In the genomic region with DNA sequence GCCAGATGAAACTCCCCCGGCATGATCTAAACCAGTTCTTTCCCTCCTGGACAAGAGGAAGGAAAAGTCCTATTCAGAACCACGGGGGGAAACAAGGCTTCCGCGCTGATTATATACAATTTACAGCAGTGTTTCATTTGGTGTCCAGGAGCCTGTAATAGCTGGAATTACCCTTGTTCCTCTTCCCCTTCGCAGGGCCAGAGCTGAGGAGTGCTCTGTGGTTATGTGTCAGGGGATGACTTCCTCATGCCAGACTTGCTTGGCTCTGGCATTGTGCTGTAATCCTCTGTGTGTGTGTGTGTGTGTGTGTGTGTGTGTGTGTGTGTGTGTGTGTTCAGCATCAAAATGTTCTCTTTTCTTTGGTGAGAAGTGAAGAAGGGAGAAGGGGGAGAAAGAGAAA, we compare ENCODE assay signal across 19 mouse cellular contexts. TPM values are rescaled to one million over a fixed set of nuclear protein-coding genes. Genes with fewer than 3 reads are reported as not detected.
DNase-seq lines count a peak whose midpoint lies in the region; ATAC-seq and TF ChIP-seq lines count a peak whose summit lies in the region.
"Had no signal": no experiment of that assay in that cellular context is flagged by ENCODE, and none has a peak within 500 bp of the region (broad histone marks: within the 10 kb centered on the region; RNA-seq: fewer than 3 reads in every experiment).

No protein-coding gene starts in this region.

- H3K9me3 ChIP-seq in heart, postnatal 0 days (replicated peaks; ENCODE audit: control insufficient read depth, low read length), result no peaks in the 10 kb centered on the region
- H3K9me3 ChIP-seq in heart, embryonic 11.5 days (replicated peaks; ENCODE audit: control insufficient read depth, low read length), result no peaks in the 10 kb centered on the region
- no peaks in the 10 kb centered on the region for H3K9me3 ChIP-seq in MEL (replicated peaks; ENCODE audit: insufficient read depth, low read length)
- H3K9me3 ChIP-seq: embryonic facial prominence, embryonic 15.5 days; forebrain, embryonic 12.5 days; liver, embryonic 12.5 days had no signal

- H3K79me2 ChIP-seq in MEL (ENCODE audit: control insufficient read depth, insufficient read depth, low read length, poor library complexity), result no peaks in the 10 kb centered on the region
- no peaks in the 10 kb centered on the region for H3K79me2 ChIP-seq in macrophage (ENCODE audit: inconsistent target)

- no peak for TF ChIP-seq POLR2A in MEL (IDR thresholded peaks at IDR 0.05; ENCODE audit: control insufficient read depth in 1 of 2, insufficient read depth in 1 of 2, low read depth in 1 of 2, low read length in 2 of 2, poor library complexity in 1 of 2)

- WGBS in heart, postnatal 0 days, result 52% methylated on average over 5 of the region's 5 CpGs
- WGBS in heart, embryonic 11.5 days (ENCODE audit: insufficient replicate concordance), result 68% methylated on average over 5 of the region's 5 CpGs
- 0% methylated on average over 5 of the region's 5 CpGs for WGBS in macrophage (ENCODE audit: missing documents)

- no peaks in the 10 kb centered on the region for H3K4me1 ChIP-seq in heart, postnatal 0 days (ENCODE audit: control insufficient read depth, insufficient read depth)
- no peaks in the 10 kb centered on the region for H3K4me1 ChIP-seq in heart, embryonic 11.5 days (ENCODE audit: control insufficient read depth, insufficient read depth, low read length)
- H3K4me1 ChIP-seq in MEL (ENCODE audit: control insufficient read depth in 1 of 2, insufficient read depth in 2 of 2, low read length in 2 of 2), result peaks cover 0 to 16% of the 10 kb centered on the region in 2 experiments; a peak in 1 of 4 replicates
- H3K4me1 ChIP-seq: embryonic facial prominence, embryonic 15.5 days; forebrain, embryonic 12.5 days; liver, embryonic 12.5 days had no signal

- no peak overlapping the region for H3K4me2 ChIP-seq in heart, postnatal 0 days (ENCODE audit: low read depth, low read length)
- H3K4me2 ChIP-seq in heart, embryonic 11.5 days, result no peak overlapping the region
- H3K4me2 ChIP-seq: embryonic facial prominence, embryonic 15.5 days; forebrain, embryonic 12.5 days; liver, embryonic 12.5 days; midbrain, embryonic 11.5 days had no signal

- H3K9ac ChIP-seq in heart, postnatal 0 days (replicated peaks; ENCODE audit: low read depth, low read length), result no peak overlapping the region
- H3K9ac ChIP-seq in heart, embryonic 11.5 days (ENCODE audit: low read depth, low read length), result no peak overlapping the region
- no peak overlapping the region for H3K9ac ChIP-seq in MEL (ENCODE audit: control insufficient read depth, low read depth, low read length, poor library complexity, severe bottlenecking)
- H3K9ac ChIP-seq: embryonic facial prominence, embryonic 15.5 days; forebrain, embryonic 12.5 days; liver, embryonic 12.5 days had no signal

- TF ChIP-seq CTCF in heart, postnatal 0 days (IDR thresholded peaks at IDR 0.05; ENCODE audit: low read depth), result no peak
- TF ChIP-seq CTCF in MEL (IDR thresholded peaks at IDR 0.05 in 2 of 3, conservative IDR thresholded peaks at IDR 0.05 in 1 of 3; ENCODE audit: control insufficient read depth in 1 of 3, insufficient read depth in 1 of 3, low read depth in 2 of 3, low read length in 3 of 3, poor library complexity in 1 of 3, severe bottlenecking in 1 of 3), result no peak

- TF ChIP-seq RAD21 in MEL (IDR thresholded peaks at IDR 0.05; ENCODE audit: low read depth, low read length), result no peak

- H3K27ac ChIP-seq in heart, postnatal 0 days (ENCODE audit: low read depth), result no peak overlapping the region
- H3K27ac ChIP-seq in heart, embryonic 11.5 days (ENCODE audit: low read depth, low read length), result no peak overlapping the region
- H3K27ac ChIP-seq in MEL (ENCODE audit: control insufficient read depth, low read depth, low read length), result no peak overlapping the region
- peak overlapping the region; percentile 27; the same call in 1 of the 2 replicates for H3K27ac ChIP-seq in macrophage
- H3K27ac ChIP-seq: embryonic facial prominence, embryonic 15.5 days; forebrain, embryonic 12.5 days; liver, embryonic 12.5 days had no signal

- ATAC-seq in heart, postnatal 0 days (ENCODE audit: insufficient read depth, low read depth), result peak; percentile 53
- ATAC-seq in heart, embryonic 11.5 days (replicated peaks; ENCODE audit: insufficient number of reproducible peaks, low FRiP score, low TSS enrichment), result no peak
- ATAC-seq in granulocyte monocyte progenitor cell, adult 5-6 weeks (replicated peaks; ENCODE audit: poor library complexity, severe bottlenecking), result peak; percentile 100
- ATAC-seq: hindbrain, embryonic 16.5 days; liver, embryonic 12.5 days had no signal

- no peak for TF ChIP-seq EP300 in heart, postnatal 0 days (IDR thresholded peaks at IDR 0.05; ENCODE audit: low read depth)
- no peak for TF ChIP-seq EP300 in MEL (IDR thresholded peaks at IDR 0.05; ENCODE audit: low read depth in 1 of 2, low read length in 2 of 2)

- peak; percentile 24 for DNase-seq in heart, postnatal 0 days (ENCODE audit: low spot score)
- peak; percentile 68 for DNase-seq in MEL (ENCODE audit: low read depth, low spot score)
- DNase-seq in right cerebral cortex, postnatal 25 days, result no peak
- no peak for DNase-seq in neural tube, embryonic 10.5 days (ENCODE audit: extremely low spot score, low spot score)
- no peak for DNase-seq in T-cell, adult 2 months (ENCODE audit: low spot score)
- DNase-seq: cerebellum, postnatal 36 days; kidney, adult 8-10 months; thymus, adult 2 months had no signal

- no peaks in the 10 kb centered on the region for H3K36me3 ChIP-seq in heart, postnatal 0 days (replicated peaks; ENCODE audit: control insufficient read depth, insufficient read depth, low read length)
- no peaks in the 10 kb centered on the region for H3K36me3 ChIP-seq in heart, embryonic 11.5 days (ENCODE audit: control insufficient read depth, insufficient read depth, low read length)
- H3K36me3 ChIP-seq in MEL (ENCODE audit: control insufficient read depth in 1 of 2, insufficient read depth in 2 of 2, low read length in 2 of 2) (peaks cover 0 to 6% of the 10 kb centered on the region in 2 experiments; a peak in 2 of 4 replicates), macrophage (ENCODE audit: inconsistent target) (no peaks in the 10 kb centered on the region)
- H3K36me3 ChIP-seq: embryonic facial prominence, embryonic 15.5 days; forebrain, embryonic 12.5 days; liver, embryonic 12.5 days had no signal

- no peak overlapping the region for H3K4me3 ChIP-seq in heart, postnatal 0 days (ENCODE audit: low read depth, low read length)
- H3K4me3 ChIP-seq in heart, embryonic 11.5 days (ENCODE audit: low read depth, low read length), result no peak overlapping the region
- H3K4me3 ChIP-seq in MEL (ENCODE audit: control insufficient read depth in 1 of 2, insufficient read depth in 1 of 2, low read depth in 2 of 2, low read length in 2 of 2), result no peak overlapping the region
- H3K4me3 ChIP-seq in macrophage (ENCODE audit: inconsistent target), result no peak overlapping the region
- H3K4me3 ChIP-seq: embryonic facial prominence, embryonic 15.5 days; forebrain, embryonic 12.5 days; liver, embryonic 12.5 days had no signal

- H3K27me3 ChIP-seq in heart, postnatal 0 days (ENCODE audit: control insufficient read depth, insufficient read depth, low read length), result no peaks in the 10 kb centered on the region
- H3K27me3 ChIP-seq in heart, embryonic 11.5 days (ENCODE audit: control insufficient read depth, insufficient read depth, low read length), result no peaks in the 10 kb centered on the region
- no peaks in the 10 kb centered on the region for H3K27me3 ChIP-seq in MEL (ENCODE audit: control insufficient read depth in 1 of 2, insufficient read depth in 2 of 2, low read length in 2 of 2)
- H3K27me3 ChIP-seq: embryonic facial prominence, embryonic 15.5 days; forebrain, embryonic 12.5 days; liver, embryonic 12.5 days had no signal

RNA-seq across cellular contexts. Expression of a gene that starts 19.0 kb away (rescaled TPM):
- total RNA-seq in heart, postnatal 0 days (2014; rRNA removed; ENCODE audit: low replicate concordance), result not detected in 2 replicates
- not detected in 2 replicates for polyA plus RNA-seq in heart, postnatal 0 days (2015; fragmentation: Nextera tagmentation; extraction: Ambion mirVana)
- 0.09 and 0.18 TPM in 2 replicates for polyA plus RNA-seq in heart, embryonic 11.5 days (2014; fragmentation: Nextera tagmentation; extraction: Ambion mirVana)
- not detected in 2 replicates for total RNA-seq in MEL (2012; rRNA removed)
- not detected for polyA plus RNA-seq in MEL (2012; ENCODE audit: insufficient read depth in 1 of 2, insufficient read length in 2 of 2, low read depth in 1 of 2, low replicate concordance in 2 of 2, missing spikeins in 1 of 2)
- total RNA-seq in granulocyte monocyte progenitor cell, adult 5-6 weeks (2014; fragmentation: Nextera tagmentation), result not detected in 2 replicates
- not detected in 2 replicates for total RNA-seq in granulocyte monocyte progenitor cell, adult 5-6 weeks (2017)
- total RNA-seq in macrophage (2018; cell fraction: chromatin; rRNA removed), result not detected
- not detected for total RNA-seq in macrophage (2018; cell fraction: cytosol; rRNA removed)
- total RNA-seq in macrophage (2018; cell fraction: nucleus; rRNA removed), result not detected
- polyA plus RNA-seq in macrophage (2018), result not detected in 3 replicates
- total RNA-seq: adrenal gland, adult 18-20 months; layer of hippocampus, adult 8-10 months; left cerebral cortex, postnatal 14 days had no signal
- polyA plus RNA-seq: forebrain, embryonic 12.5 days; hindbrain, embryonic 16.5 days; liver, embryonic 12.5 days; midbrain, embryonic 11.5 days had no signal

RNA-seq across cellular contexts. Expression of a gene that starts 56.6 kb away (rescaled TPM):
- total RNA-seq in heart, postnatal 0 days (2014; rRNA removed; ENCODE audit: low replicate concordance), result 3.8 and 5.3 TPM in 2 replicates
- polyA plus RNA-seq in heart, postnatal 0 days (2015; fragmentation: Nextera tagmentation; extraction: Ambion mirVana), result 10.7 and 11.9 TPM in 2 replicates
- polyA plus RNA-seq in heart, embryonic 11.5 days (2014; fragmentation: Nextera tagmentation; extraction: Ambion mirVana), result 11.1 and 12.3 TPM in 2 replicates
- total RNA-seq in MEL (2012; rRNA removed), result 31.4 and 36.6 TPM in 2 replicates
- polyA plus RNA-seq in MEL (2012; ENCODE audit: insufficient read depth in 1 of 2, insufficient read length in 2 of 2, low read depth in 1 of 2, low replicate concordance in 2 of 2, missing spikeins in 1 of 2) (10 to 100 TPM in 1 of 2 experiments, not detected in 1; 28.4 TPM), macrophage (2018) (30.8 to 37.6 TPM (median 32.3 TPM) in 3 replicates)
- total RNA-seq in granulocyte monocyte progenitor cell, adult 5-6 weeks (2014; fragmentation: Nextera tagmentation), result 33.5 and 37.2 TPM in 2 replicates
- total RNA-seq in granulocyte monocyte progenitor cell, adult 5-6 weeks (2017), result 40.2 and 51.9 TPM in 2 replicates
- total RNA-seq in macrophage (2018; cell fraction: chromatin; rRNA removed), result 10 to 100 TPM in 22 of 26 experiments, 1 to 10 TPM in 4; 5.7 to 88.8 (median 32.6) TPM
- total RNA-seq in macrophage (2018; cell fraction: cytosol; rRNA removed), result 10 to 100 TPM; 13.0 to 36.6 (median 29.8) TPM
- 10 to 100 TPM in 25 of 26 experiments, 1 to 10 TPM in 1; 9.9 to 73.0 (median 22.8) TPM for total RNA-seq in macrophage (2018; cell fraction: nucleus; rRNA removed)

RNA-seq across cellular contexts. Expression of a gene that starts 57.0 kb away (rescaled TPM):
- 12.9 and 14.9 TPM in 2 replicates for total RNA-seq in heart, postnatal 0 days (2014; rRNA removed; ENCODE audit: low replicate concordance)
- 9.4 and 9.5 TPM in 2 replicates for polyA plus RNA-seq in heart, postnatal 0 days (2015; fragmentation: Nextera tagmentation; extraction: Ambion mirVana)
- polyA plus RNA-seq in heart, embryonic 11.5 days (2014; fragmentation: Nextera tagmentation; extraction: Ambion mirVana), result 39.4 and 50.2 TPM in 2 replicates
- 52.8 and 55.2 TPM in 2 replicates for total RNA-seq in MEL (2012; rRNA removed)
- polyA plus RNA-seq in MEL (2012; ENCODE audit: insufficient read depth in 1 of 2, insufficient read length in 2 of 2, low read depth in 1 of 2, low replicate concordance in 2 of 2, missing spikeins in 1 of 2), result 100 to 1,000 TPM in 1 of 2 experiments, not detected in 1; 108 TPM
- 45.2 and 51.5 TPM in 2 replicates for total RNA-seq in granulocyte monocyte progenitor cell, adult 5-6 weeks (2014; fragmentation: Nextera tagmentation)
- total RNA-seq in granulocyte monocyte progenitor cell, adult 5-6 weeks (2017), result 140 and 161 TPM in 2 replicates
- 10 to 100 TPM in 9 of 26 experiments, 1 to 10 TPM in 17; 1.7 to 32.4 (median 6.3) TPM for total RNA-seq in macrophage (2018; cell fraction: chromatin; rRNA removed)
- total RNA-seq in macrophage (2018; cell fraction: cytosol; rRNA removed), result 1 to 10 TPM in 23 of 26 experiments, under 1 TPM in 3; 0.86 to 4.6 (median 1.9) TPM
- total RNA-seq in macrophage (2018; cell fraction: nucleus; rRNA removed), result 10 to 100 TPM in 2 of 26 experiments, 1 to 10 TPM in 23, under 1 TPM in 1; 0.96 to 44.2 (median 3.6) TPM
- 0.71 to 12.5 TPM (median 10.1 TPM) in 3 replicates for polyA plus RNA-seq in macrophage (2018)

Comparison
In these comparisons a context has a peak if more than half of its experiments do, and no peak if none do; other contexts are left out.
1. DNase-seq: peak in heart, postnatal 0 days (single experiment) and MEL (single experiment); none in right cerebral cortex, postnatal 25 days (single experiment), neural tube, embryonic 10.5 days (single experiment) and T-cell, adult 2 months (single experiment).